12 mouse cellular contexts compared by ENCODE assay signal in genomic region chr14:124195331-124195730, GRCm38 (mm10).
DNase-seq lines count a peak whose midpoint lies in the region; ATAC-seq lines count a peak whose summit lies in the region.
"Had no signal": no experiment of that assay in that cellular context is flagged by ENCODE, and none has a peak within 500 bp of the region (broad histone marks: within the 10 kb centered on the region; RNA-seq: fewer than 3 reads in every experiment).

No protein-coding gene starts in this region.

- no peaks in the 10 kb centered on the region for H3K36me3 ChIP-seq in forebrain, embryonic 11.5 days (ENCODE audit: control insufficient read depth, insufficient read depth, low read length)
- no peaks in the 10 kb centered on the region for H3K36me3 ChIP-seq in forebrain, embryonic 12.5 days (replicated peaks)
- no peaks in the 10 kb centered on the region for H3K36me3 ChIP-seq in forebrain, embryonic 15.5 days
- H3K36me3 ChIP-seq in midbrain, embryonic 14.5 days (ENCODE audit: control insufficient read depth, insufficient read depth, low read length) = no peaks in the 10 kb centered on the region
- H3K36me3 ChIP-seq: embryonic facial prominence, embryonic 12.5 days; heart, embryonic 12.5 days; stomach, embryonic 15.5 days had no signal

- H3K4me1 ChIP-seq in forebrain, embryonic 11.5 days (replicated peaks; ENCODE audit: control insufficient read depth, insufficient read depth, low read length) = no peaks in the 10 kb centered on the region; the same call in 1 of the 2 replicates
- H3K4me1 ChIP-seq in forebrain, embryonic 12.5 days = peaks cover 18% of the 10 kb centered on the region
- peaks cover 22% of the 10 kb centered on the region for H3K4me1 ChIP-seq in forebrain, embryonic 15.5 days
- H3K4me1 ChIP-seq in midbrain, embryonic 14.5 days (ENCODE audit: control insufficient read depth, insufficient read depth, low read length) = peaks cover 8% of the 10 kb centered on the region; the same call in 1 of the 2 replicates
- H3K4me1 ChIP-seq: stomach, embryonic 15.5 days had no signal

- H3K4me2 ChIP-seq in forebrain, embryonic 11.5 days (ENCODE audit: low read depth, low read length, severe bottlenecking) = no peak overlapping the region
- H3K4me2 ChIP-seq in forebrain, embryonic 12.5 days = no peak overlapping the region
- H3K4me2 ChIP-seq in forebrain, embryonic 15.5 days (replicated peaks) = peak overlapping the region; percentile 32
- H3K4me2 ChIP-seq in midbrain, embryonic 14.5 days (ENCODE audit: low read length) = peak overlapping the region; percentile 38
- H3K4me2 ChIP-seq: embryonic facial prominence, embryonic 12.5 days; heart, embryonic 12.5 days; stomach, embryonic 15.5 days had no signal

- H3K27ac ChIP-seq in forebrain, embryonic 11.5 days (ENCODE audit: low read depth, low read length) = no peak overlapping the region
- H3K27ac ChIP-seq in forebrain, embryonic 12.5 days = no peak overlapping the region
- no peak overlapping the region for H3K27ac ChIP-seq in forebrain, embryonic 15.5 days (replicated peaks)
- no peak overlapping the region for H3K27ac ChIP-seq in midbrain, embryonic 14.5 days (replicated peaks; ENCODE audit: low read depth, low read length)
- H3K27ac ChIP-seq: embryonic facial prominence, embryonic 12.5 days; liver, embryonic 14.5 days; stomach, embryonic 15.5 days had no signal

- ATAC-seq in forebrain, embryonic 11.5 days (replicated peaks; ENCODE audit: low FRiP score) = no peak
- ATAC-seq in forebrain, embryonic 12.5 days (ENCODE audit: low FRiP score) = no peak
- no peak for ATAC-seq in forebrain, embryonic 15.5 days (replicated peaks)
- no peak for ATAC-seq in midbrain, embryonic 14.5 days (ENCODE audit: low FRiP score, low TSS enrichment)
- no peak for ATAC-seq in megakaryocyte, adult 5-6 weeks (ENCODE audit: poor library complexity, severe bottlenecking)

- 32% methylated on average over 10 of the region's 10 CpGs for WGBS in forebrain, embryonic 11.5 days
- WGBS in forebrain, embryonic 12.5 days = 32% methylated on average over 10 of the region's 10 CpGs
- WGBS in forebrain, embryonic 15.5 days = 29% methylated on average over 10 of the region's 10 CpGs
- 30% methylated on average over 10 of the region's 10 CpGs for WGBS in midbrain, embryonic 14.5 days

- H3K9ac ChIP-seq in forebrain, embryonic 11.5 days (ENCODE audit: low read length) = no peak overlapping the region
- H3K9ac ChIP-seq in forebrain, embryonic 12.5 days = no peak overlapping the region
- no peak overlapping the region for H3K9ac ChIP-seq in forebrain, embryonic 15.5 days (replicated peaks)
- H3K9ac ChIP-seq in midbrain, embryonic 14.5 days (replicated peaks; ENCODE audit: low read length) = no peak overlapping the region
- H3K9ac ChIP-seq: embryonic facial prominence, embryonic 12.5 days; heart, embryonic 12.5 days; liver, embryonic 14.5 days; stomach, embryonic 15.5 days had no signal

- H3K27me3 ChIP-seq in forebrain, embryonic 11.5 days (ENCODE audit: control insufficient read depth, insufficient read depth, low read length) = 0 out of 2 replicates have a peak, but pooled peaks cover 3% of the 10 kb centered on the region
- H3K27me3 ChIP-seq in forebrain, embryonic 12.5 days = peaks cover 23% of the 10 kb centered on the region
- H3K27me3 ChIP-seq in forebrain, embryonic 15.5 days = 0 out of 2 replicates have a peak, but pooled peaks cover 5% of the 10 kb centered on the region
- no peaks in the 10 kb centered on the region for H3K27me3 ChIP-seq in midbrain, embryonic 14.5 days (ENCODE audit: control insufficient read depth, insufficient read depth, low read length)

- no peak overlapping the region for H3K4me3 ChIP-seq in forebrain, embryonic 11.5 days (ENCODE audit: low read depth, low read length)
- H3K4me3 ChIP-seq in forebrain, embryonic 12.5 days (replicated peaks) = no peak overlapping the region
- 0 out of 2 replicates have a peak overlapping the region, but pooled peaks have one; percentile 13 for H3K4me3 ChIP-seq in forebrain, embryonic 15.5 days
- no peak overlapping the region for H3K4me3 ChIP-seq in midbrain, embryonic 14.5 days (replicated peaks; ENCODE audit: low read depth, low read length)
- H3K4me3 ChIP-seq: embryonic facial prominence, embryonic 12.5 days; heart, embryonic 12.5 days; stomach, embryonic 15.5 days had no signal

- no peaks in the 10 kb centered on the region for H3K9me3 ChIP-seq in forebrain, embryonic 11.5 days (ENCODE audit: control insufficient read depth, low read length)
- no peaks in the 10 kb centered on the region for H3K9me3 ChIP-seq in forebrain, embryonic 12.5 days
- no peaks in the 10 kb centered on the region for H3K9me3 ChIP-seq in forebrain, embryonic 15.5 days
- H3K9me3 ChIP-seq in midbrain, embryonic 14.5 days (ENCODE audit: control insufficient read depth, low read length) = no peaks in the 10 kb centered on the region
- H3K9me3 ChIP-seq: embryonic facial prominence, embryonic 12.5 days; heart, embryonic 12.5 days; stomach, embryonic 15.5 days had no signal

- DNase-seq in forebrain, embryonic 11.5 days (ENCODE audit: low spot score) = peak; percentile 53
- peak; percentile 43 for DNase-seq in ES-CJ7 (ENCODE audit: low read depth, low spot score)
- no peak for DNase-seq in midbrain, embryonic 14.5 days
- DNase-seq in cerebellum, postnatal 10 days = no peak
- DNase-seq in gastrocnemius, postnatal 10 days = no peak

Comparison
In these comparisons a context has a peak if more than half of its experiments do, and no peak if none do; other contexts are left out.
1. H3K4me2 ChIP-seq: peak in forebrain, embryonic 15.5 days (single experiment) and midbrain, embryonic 14.5 days (single experiment); none in forebrain, embryonic 11.5 days (single experiment) and forebrain, embryonic 12.5 days (single experiment).
2. DNase-seq: peak in forebrain, embryonic 11.5 days (single experiment) and ES-CJ7 (single experiment); none in midbrain, embryonic 14.5 days (single experiment), cerebellum, postnatal 10 days (0 of 2) and gastrocnemius, postnatal 10 days (single experiment).